Mouse (Mus musculus): ENCODE results near the gene Hist2h2bb. TPM values are rescaled to one million over a fixed set of nuclear protein-coding genes. Genes with fewer than 3 reads are reported as not detected.

Hist2h2bb gene
- polyA plus RNA-seq, 1 experiment from 2014 or later, result 2.1 TPM

DNA sequence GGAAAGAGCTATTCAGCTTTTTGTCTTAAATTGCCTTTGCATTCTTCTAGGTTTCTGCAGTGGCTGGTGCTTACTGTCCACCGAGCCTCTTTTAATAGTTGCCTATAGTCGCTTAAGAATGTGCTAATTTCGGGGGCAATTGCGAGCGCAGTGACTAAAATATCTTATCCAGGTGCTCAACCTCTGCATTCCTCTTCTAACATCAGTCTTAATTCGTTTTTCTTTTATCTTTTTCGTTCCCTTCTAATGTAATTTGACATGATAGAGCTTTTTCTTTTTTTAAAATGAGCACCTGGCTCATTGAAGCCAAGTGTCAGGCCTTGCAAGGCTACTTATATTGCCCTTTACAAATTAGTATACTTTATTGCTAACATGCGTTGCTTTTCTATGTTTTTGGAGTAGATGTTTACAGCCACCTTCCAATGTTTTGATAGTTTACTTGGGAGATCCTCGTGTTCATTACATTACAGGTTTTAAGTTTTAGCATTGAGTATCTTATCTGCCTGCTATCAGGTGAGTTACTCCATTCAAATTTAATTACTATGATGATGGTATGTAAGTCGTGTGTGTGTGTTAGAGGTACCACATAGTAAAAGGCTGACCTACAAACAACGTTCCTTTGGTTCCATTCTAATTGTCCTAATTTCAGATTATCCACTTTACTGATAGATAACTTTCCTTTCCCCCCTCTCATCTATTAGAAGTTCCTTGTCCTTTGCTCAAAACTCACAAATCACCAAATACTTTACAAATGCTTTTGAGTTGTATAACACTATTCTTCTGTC is 22.0 kb upstream of the Hist2h2bb start:
- H3K36me3 ChIP-seq (ENCODE audit: control insufficient read depth, insufficient read depth, low read length), result no peaks in the 10 kb centered on the region
- H3K4me3 ChIP-seq (ENCODE audit: low read length), result peak overlapping the region; percentile 27
- no peak for ATAC-seq
- no peaks in the 10 kb centered on the region for H3K27me3 ChIP-seq (replicated peaks; ENCODE audit: control insufficient read depth, insufficient read depth, low read length)
- peaks cover 11% of the 10 kb centered on the region for H3K4me1 ChIP-seq (ENCODE audit: control insufficient read depth, insufficient read depth, low read depth, low read length)
- WGBS, result 7% methylated on average over 11 of the region's 11 CpGs
- H3K27ac ChIP-seq (ENCODE audit: low read depth, low read length), result no peak overlapping the region
- H3K9ac ChIP-seq (ENCODE audit: low read depth, low read length), result 0 out of 2 replicates have a peak overlapping the region, but pooled peaks have one; percentile 27
- peak overlapping the region; percentile 49 for H3K4me2 ChIP-seq (ENCODE audit: low read length)
- H3K9me3 ChIP-seq (ENCODE audit: control insufficient read depth, low read length), result no peaks in the 10 kb centered on the region

DNA sequence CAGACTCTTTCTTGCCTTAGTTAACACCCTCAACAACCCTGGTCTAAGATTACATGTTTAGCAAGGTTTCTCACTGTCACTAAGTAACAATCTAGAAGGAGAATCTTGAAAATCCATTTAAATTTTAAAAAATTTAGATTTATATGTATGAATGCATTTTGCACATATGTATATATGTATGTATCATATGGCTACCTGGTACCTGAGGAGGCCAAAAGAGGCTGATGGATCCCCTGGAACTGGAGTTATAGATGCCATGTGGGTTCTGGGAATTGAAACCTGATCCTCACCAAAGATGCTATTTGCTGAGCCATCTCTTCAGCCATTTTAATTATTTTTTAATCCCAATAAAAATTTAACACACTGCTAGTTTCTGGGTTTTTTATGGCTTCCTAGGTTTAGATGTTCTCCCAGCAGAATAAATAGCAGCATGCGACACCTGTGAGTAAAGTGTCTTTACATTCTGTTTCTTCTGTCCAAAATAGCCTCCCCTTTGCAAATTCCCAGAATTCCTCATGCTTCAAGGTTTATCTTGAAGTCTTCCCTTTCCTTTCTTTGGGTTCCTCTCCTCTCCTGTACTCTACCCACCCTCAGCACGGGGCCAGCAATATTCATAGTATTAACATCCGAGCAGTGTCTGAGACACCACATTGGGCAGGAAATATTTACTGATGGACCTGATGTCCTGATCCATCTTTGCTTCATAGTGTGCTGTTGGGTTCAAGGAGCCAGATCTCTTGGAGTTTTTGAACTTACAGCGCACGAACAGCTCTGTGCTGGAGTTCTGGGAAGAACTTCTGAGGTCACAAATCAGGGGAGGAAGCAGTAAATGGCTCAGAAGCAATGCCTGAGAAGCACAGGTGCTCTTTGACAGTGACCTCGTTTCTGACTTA is 21.2 kb upstream of the Hist2h2bb start:
- Histone ChIP-seq H3K4me2 (ENCODE audit: low read length) (peak overlapping the region; percentile 49), H3K27me3 (replicated peaks; ENCODE audit: control insufficient read depth, insufficient read depth, low read length) (no peaks in the 10 kb centered on the region), H3K27ac (ENCODE audit: low read depth, low read length) (no peak overlapping the region), H3K9ac (ENCODE audit: low read depth, low read length) (no peak overlapping the region), H3K9me3 (ENCODE audit: control insufficient read depth, low read length) (no peaks in the 10 kb centered on the region), H3K36me3 (ENCODE audit: control insufficient read depth, insufficient read depth, low read length) (no peaks in the 10 kb centered on the region), H3K4me3 (ENCODE audit: low read length) (no peak overlapping the region; the same call in 1 of the 2 replicates), H3K4me1 (ENCODE audit: control insufficient read depth, insufficient read depth, low read depth, low read length) (peaks cover 11% of the 10 kb centered on the region)
- ATAC-seq, result no peak
- WGBS, result 55% methylated on average over 6 of the region's 6 CpGs

DNA sequence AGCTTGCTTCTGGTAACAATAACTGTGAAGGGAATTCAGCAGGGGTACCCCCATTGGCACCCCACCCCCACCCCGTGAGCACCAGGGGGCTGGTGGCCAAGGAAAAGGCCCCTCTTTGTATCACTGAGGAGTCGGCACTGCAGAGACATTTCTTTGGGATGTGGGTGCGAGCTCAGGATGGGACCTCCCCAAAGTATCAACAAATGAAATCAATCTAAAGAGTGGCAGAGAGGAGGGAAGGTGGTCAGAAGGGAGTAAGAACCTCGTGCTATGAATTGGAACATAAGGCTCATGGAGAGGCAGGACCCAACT is 20.6 kb upstream of the Hist2h2bb start:
- Histone ChIP-seq H3K4me3 (ENCODE audit: low read length) (no peak overlapping the region), H3K9ac (ENCODE audit: low read depth, low read length) (no peak overlapping the region), H3K27me3 (replicated peaks; ENCODE audit: control insufficient read depth, insufficient read depth, low read length) (no peaks in the 10 kb centered on the region), H3K4me1 (ENCODE audit: control insufficient read depth, insufficient read depth, low read depth, low read length) (peaks cover 11% of the 10 kb centered on the region), H3K36me3 (ENCODE audit: control insufficient read depth, insufficient read depth, low read length) (no peaks in the 10 kb centered on the region), H3K9me3 (ENCODE audit: control insufficient read depth, low read length) (no peaks in the 10 kb centered on the region), H3K27ac (ENCODE audit: low read depth, low read length) (no peak overlapping the region), H3K4me2 (ENCODE audit: low read length) (no peak overlapping the region)
- ATAC-seq, result no peak
- 66% methylated on average over 4 of the region's 4 CpGs for WGBS

GRCm38 (mm10) chr3:96250890-96251289 is 18.7 kb upstream of the Hist2h2bb start:
- H3K4me1 ChIP-seq (ENCODE audit: control insufficient read depth, insufficient read depth, low read depth, low read length), result peaks cover 4% of the 10 kb centered on the region
- no peak overlapping the region for H3K4me3 ChIP-seq (ENCODE audit: low read length)
- H3K9me3 ChIP-seq (ENCODE audit: control insufficient read depth, low read length), result no peaks in the 10 kb centered on the region
- no peaks in the 10 kb centered on the region for H3K36me3 ChIP-seq (ENCODE audit: control insufficient read depth, insufficient read depth, low read length)
- no peak for ATAC-seq
- no peaks in the 10 kb centered on the region for H3K27me3 ChIP-seq (replicated peaks; ENCODE audit: control insufficient read depth, insufficient read depth, low read length)
- no peak overlapping the region for H3K4me2 ChIP-seq (ENCODE audit: low read length)
- WGBS, result 83% methylated on average over 3 of the region's 3 CpGs
- no peak overlapping the region for H3K9ac ChIP-seq (ENCODE audit: low read depth, low read length)
- H3K27ac ChIP-seq (ENCODE audit: low read depth, low read length), result no peak overlapping the region

DNA sequence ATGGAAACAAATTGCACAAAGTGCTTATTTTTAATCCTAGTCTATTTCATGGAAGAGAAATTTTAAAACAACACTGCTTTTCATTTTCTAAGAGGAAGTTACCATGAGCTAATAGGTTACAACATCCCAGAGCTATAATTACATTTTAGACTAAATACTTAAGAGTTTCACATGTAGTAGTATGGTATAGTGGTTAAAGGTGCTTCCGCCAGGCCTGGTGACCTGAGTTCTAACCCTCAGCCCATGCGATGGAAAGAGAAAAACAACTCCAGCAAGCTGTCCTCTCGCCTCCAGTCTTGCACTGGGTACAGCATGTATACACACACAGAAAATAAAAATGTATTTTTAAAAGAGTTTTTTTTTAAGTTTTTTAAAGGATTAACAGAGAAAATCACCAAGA is 17.8 kb upstream of the Hist2h2bb start:
- H3K36me3 ChIP-seq (ENCODE audit: control insufficient read depth, insufficient read depth, low read length), result no peaks in the 10 kb centered on the region
- 94% methylated on average over 3 of the region's 3 CpGs for WGBS

GRCm38 (mm10) chr3:96254683-96255355 is 14.7 kb upstream of the Hist2h2bb start:
- Histone ChIP-seq H3K27me3 (replicated peaks; ENCODE audit: control insufficient read depth, insufficient read depth, low read length) (no peaks in the 10 kb centered on the region), H3K27ac (ENCODE audit: low read depth, low read length) (no peak overlapping the region), H3K9me3 (ENCODE audit: control insufficient read depth, low read length) (no peaks in the 10 kb centered on the region), H3K4me2 (ENCODE audit: low read length) (no peak overlapping the region), H3K9ac (ENCODE audit: low read depth, low read length) (no peak overlapping the region), H3K4me1 (ENCODE audit: control insufficient read depth, insufficient read depth, low read depth, low read length) (no peaks in the 10 kb centered on the region), H3K36me3 (ENCODE audit: control insufficient read depth, insufficient read depth, low read length) (no peaks in the 10 kb centered on the region), H3K4me3 (ENCODE audit: low read length) (no peak overlapping the region)
- 65% methylated on average over 10 of the region's 10 CpGs for WGBS
- peak; percentile 63 for ATAC-seq

More for the DNA sequence above, 17.8 kb upstream of the Hist2h2bb start:
- no peak overlapping the region for H3K27ac ChIP-seq (ENCODE audit: low read depth, low read length)
- no peaks in the 10 kb centered on the region for H3K27me3 ChIP-seq (replicated peaks; ENCODE audit: control insufficient read depth, insufficient read depth, low read length)
- peaks cover 4% of the 10 kb centered on the region for H3K4me1 ChIP-seq (ENCODE audit: control insufficient read depth, insufficient read depth, low read depth, low read length)
- no peaks in the 10 kb centered on the region for H3K9me3 ChIP-seq (ENCODE audit: control insufficient read depth, low read length)
- H3K9ac ChIP-seq (ENCODE audit: low read depth, low read length), result no peak overlapping the region
- no peak for ATAC-seq
- H3K4me2 ChIP-seq (ENCODE audit: low read length), result no peak overlapping the region
- no peak overlapping the region for H3K4me3 ChIP-seq (ENCODE audit: low read length)

DNA sequence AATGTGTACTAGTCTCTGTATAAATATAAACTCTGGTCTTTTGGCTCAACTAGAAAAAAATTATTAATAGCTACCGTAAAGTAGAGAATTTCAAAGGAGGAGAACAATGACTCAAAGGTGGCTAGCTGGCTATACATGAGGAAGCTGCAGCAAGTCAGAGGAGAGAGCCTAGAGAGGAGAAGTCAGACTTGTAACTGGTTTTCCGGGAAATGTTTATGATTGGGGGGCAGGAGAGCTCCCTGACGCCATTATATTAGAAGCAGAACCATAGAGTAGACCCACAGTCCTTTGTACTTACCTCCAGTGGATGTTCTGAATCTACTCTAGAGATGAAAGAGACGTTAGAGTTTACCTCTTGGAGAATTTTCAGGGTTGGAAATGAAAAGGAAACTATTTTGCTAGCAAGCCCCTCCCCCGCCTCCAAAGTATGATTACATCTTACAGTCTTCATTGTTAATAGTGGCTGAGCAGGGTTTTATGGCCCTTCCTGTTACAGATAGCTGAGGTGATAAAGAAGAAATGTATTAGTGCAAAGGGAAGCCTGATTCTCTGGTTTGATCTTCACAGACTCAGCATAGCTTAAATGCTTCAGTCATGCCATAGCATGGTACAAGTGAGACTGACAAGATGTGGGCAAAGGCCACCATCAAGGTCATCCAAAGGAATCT is 13.5 kb upstream of the Hist2h2bb start:
- Histone ChIP-seq H3K4me2 (ENCODE audit: low read length) (no peak overlapping the region), H3K36me3 (ENCODE audit: control insufficient read depth, insufficient read depth, low read length) (no peaks in the 10 kb centered on the region), H3K4me3 (ENCODE audit: low read length) (no peak overlapping the region), H3K27me3 (replicated peaks; ENCODE audit: control insufficient read depth, insufficient read depth, low read length) (no peaks in the 10 kb centered on the region), H3K27ac (ENCODE audit: low read depth, low read length) (no peak overlapping the region), H3K9me3 (ENCODE audit: control insufficient read depth, low read length) (no peaks in the 10 kb centered on the region), H3K4me1 (ENCODE audit: control insufficient read depth, insufficient read depth, low read depth, low read length) (no peaks in the 10 kb centered on the region), H3K9ac (ENCODE audit: low read depth, low read length) (no peak overlapping the region)
- 85% methylated on average over 5 of the region's 5 CpGs for WGBS
- no peak for ATAC-seq

- no peak for ATAC-seq
- no peak overlapping the region for H3K4me3 ChIP-seq (ENCODE audit: low read length)
- peaks cover 7% of the 10 kb centered on the region for H3K4me1 ChIP-seq (ENCODE audit: control insufficient read depth, insufficient read depth, low read depth, low read length)
- no peaks in the 10 kb centered on the region for H3K27me3 ChIP-seq (replicated peaks; ENCODE audit: control insufficient read depth, insufficient read depth, low read length)
- H3K36me3 ChIP-seq (ENCODE audit: control insufficient read depth, insufficient read depth, low read length), result no peaks in the 10 kb centered on the region
- H3K9ac ChIP-seq (ENCODE audit: low read depth, low read length), result no peak overlapping the region
- H3K9me3 ChIP-seq (ENCODE audit: control insufficient read depth, low read length), result no peaks in the 10 kb centered on the region
- no peak overlapping the region for H3K27ac ChIP-seq (ENCODE audit: low read depth, low read length)
- 84% methylated on average over 3 of the region's 3 CpGs for WGBS
- H3K4me2 ChIP-seq (ENCODE audit: low read length), result no peak overlapping the region
These were observed 12.4 kb upstream of the Hist2h2bb start for GRCm38 (mm10) chr3:96257190-96257589.
